Mouse (Mus musculus): Measurements from ENCODE around the gene Foxo6. TPM values are rescaled to one million over a fixed set of nuclear protein-coding genes. Genes with fewer than 3 reads are reported as not detected.

Foxo6 gene
- polyA plus RNA-seq, 1 experiment from 2014 or later, result 0.14 TPM

DNA sequence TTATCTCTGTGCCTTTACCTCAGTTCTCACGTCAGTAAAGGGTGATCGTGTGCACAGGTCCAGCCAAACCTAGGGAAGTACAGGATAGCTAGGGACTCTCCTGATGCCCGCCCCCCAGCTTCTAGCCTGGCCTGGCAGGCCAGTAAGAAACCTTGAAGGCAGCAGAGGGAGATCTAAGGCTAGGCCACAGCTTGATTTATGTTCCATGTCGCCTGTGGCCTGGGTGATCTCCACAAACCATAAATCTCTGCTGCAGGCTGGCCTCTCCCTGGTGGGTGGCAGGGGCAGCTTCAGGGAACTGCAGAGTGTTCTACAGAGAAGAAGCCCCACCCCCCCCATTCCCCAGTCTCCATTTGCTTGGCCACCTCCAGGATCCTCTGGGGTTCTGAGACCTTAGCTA, 55.2 kb downstream of the Foxo6 start:
- H3K9me3 ChIP-seq (ENCODE audit: control insufficient read depth, low read length), result no peaks in the 10 kb centered on the region
- WGBS, result 65% methylated on average over 4 of the region's 4 CpGs
- no peak overlapping the region for H3K4me2 ChIP-seq
- ATAC-seq (replicated peaks; ENCODE audit: low FRiP score) (no peak), DNase-seq (ENCODE audit: low spot score) (no peak)
- no peaks in the 10 kb centered on the region for H3K4me1 ChIP-seq (replicated peaks; ENCODE audit: control insufficient read depth, insufficient read depth, low read length)
- H3K27ac ChIP-seq (ENCODE audit: low read depth, low read length), result no peak overlapping the region
- H3K4me3 ChIP-seq (ENCODE audit: low read depth, low read length), result no peak overlapping the region
- H3K27me3 ChIP-seq (replicated peaks; ENCODE audit: control insufficient read depth, insufficient read depth, low read length), result no peaks in the 10 kb centered on the region; the same call in 1 of the 2 replicates
- H3K36me3 ChIP-seq (ENCODE audit: control insufficient read depth, insufficient read depth, low read length), result no peaks in the 10 kb centered on the region
- no peak overlapping the region for H3K9ac ChIP-seq (ENCODE audit: low read depth, low read length)

DNA sequence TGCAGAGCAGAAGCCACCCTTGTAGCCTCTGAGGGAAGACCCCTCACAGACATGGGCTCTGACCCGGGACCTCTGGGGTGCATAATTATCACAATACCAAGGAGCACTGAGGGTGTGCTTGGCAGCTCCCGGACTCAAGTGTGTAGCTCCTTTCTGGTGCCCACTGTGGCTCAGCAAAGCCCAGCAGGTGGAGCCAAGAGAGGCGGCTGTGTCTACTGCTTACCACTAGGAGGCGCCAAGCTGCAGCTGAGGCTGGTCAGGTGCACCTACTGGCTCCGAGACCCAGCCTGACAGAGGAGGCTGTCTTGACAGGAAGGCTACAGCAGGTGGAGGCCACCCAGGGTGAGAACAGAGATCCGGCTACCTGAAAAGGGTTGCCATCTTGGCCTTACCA, 56.9 kb downstream of the Foxo6 start:
- no peak overlapping the region for H3K4me2 ChIP-seq
- no peaks in the 10 kb centered on the region; the same call in 1 of the 2 replicates for H3K27me3 ChIP-seq (replicated peaks; ENCODE audit: control insufficient read depth, insufficient read depth, low read length)
- H3K4me3 ChIP-seq (ENCODE audit: low read depth, low read length), result no peak overlapping the region
- no peak overlapping the region for H3K9ac ChIP-seq (ENCODE audit: low read depth, low read length)
- no peak overlapping the region for H3K27ac ChIP-seq (ENCODE audit: low read depth, low read length)
- ATAC-seq (replicated peaks; ENCODE audit: low FRiP score), result peak; percentile 48; the same call in 1 of the 2 replicates
- H3K9me3 ChIP-seq (ENCODE audit: control insufficient read depth, low read length), result no peaks in the 10 kb centered on the region
- peak; percentile 57 for DNase-seq (ENCODE audit: low spot score)
- WGBS, result 18% methylated on average over 6 of the region's 6 CpGs
- H3K4me1 ChIP-seq (replicated peaks; ENCODE audit: control insufficient read depth, insufficient read depth, low read length), result no peaks in the 10 kb centered on the region
- no peaks in the 10 kb centered on the region for H3K36me3 ChIP-seq (ENCODE audit: control insufficient read depth, insufficient read depth, low read length)

DNA sequence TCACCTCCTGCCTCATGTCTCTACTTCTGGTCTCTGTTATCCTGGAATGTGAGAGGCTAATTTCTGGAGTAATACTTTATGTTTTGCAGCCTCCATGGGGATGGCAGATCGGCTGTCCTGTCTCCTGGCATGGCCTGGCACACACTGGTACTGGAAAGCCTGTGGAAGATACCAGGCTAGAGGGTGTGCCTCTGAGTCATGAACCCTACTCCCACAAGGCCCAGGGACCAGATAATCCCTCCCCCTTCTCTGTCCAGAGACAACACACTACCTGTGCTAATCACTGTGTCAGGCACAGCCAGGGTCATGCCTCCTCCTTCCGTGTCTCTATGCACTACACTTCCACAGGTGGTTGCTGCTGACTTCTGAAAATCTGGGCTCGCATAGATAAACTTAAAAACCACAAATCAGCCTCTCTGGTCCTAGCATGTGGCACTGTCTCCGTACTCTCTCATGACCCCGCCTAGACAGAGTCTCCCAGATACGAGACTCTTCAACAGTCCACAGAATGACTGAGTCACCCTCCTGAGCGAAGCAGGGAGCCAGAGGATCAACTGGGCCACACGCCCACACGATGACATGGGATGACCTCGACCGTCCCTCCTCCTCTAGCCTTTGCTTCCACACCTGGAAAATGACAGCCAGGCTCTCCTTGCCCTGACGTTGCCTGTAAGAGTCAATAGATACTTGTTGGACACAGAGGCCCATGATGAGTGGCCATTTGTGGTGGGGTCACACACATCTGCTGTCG, 57.5 kb downstream of the Foxo6 start:
- Histone ChIP-seq H3K4me1 (replicated peaks; ENCODE audit: control insufficient read depth, insufficient read depth, low read length) (no peaks in the 10 kb centered on the region), H3K4me3 (ENCODE audit: low read depth, low read length) (no peak overlapping the region), H3K36me3 (ENCODE audit: control insufficient read depth, insufficient read depth, low read length) (no peaks in the 10 kb centered on the region), H3K4me2 (no peak overlapping the region), H3K27ac (ENCODE audit: low read depth, low read length) (no peak overlapping the region), H3K9me3 (ENCODE audit: control insufficient read depth, low read length) (no peaks in the 10 kb centered on the region), H3K27me3 (replicated peaks; ENCODE audit: control insufficient read depth, insufficient read depth, low read length) (no peaks in the 10 kb centered on the region; the same call in 1 of the 2 replicates), H3K9ac (ENCODE audit: low read depth, low read length) (no peak overlapping the region)
- DNase-seq (ENCODE audit: low spot score) (no peak), ATAC-seq (replicated peaks; ENCODE audit: low FRiP score) (no peak)
- 62% methylated on average over 13 of the region's 13 CpGs for WGBS

DNA sequence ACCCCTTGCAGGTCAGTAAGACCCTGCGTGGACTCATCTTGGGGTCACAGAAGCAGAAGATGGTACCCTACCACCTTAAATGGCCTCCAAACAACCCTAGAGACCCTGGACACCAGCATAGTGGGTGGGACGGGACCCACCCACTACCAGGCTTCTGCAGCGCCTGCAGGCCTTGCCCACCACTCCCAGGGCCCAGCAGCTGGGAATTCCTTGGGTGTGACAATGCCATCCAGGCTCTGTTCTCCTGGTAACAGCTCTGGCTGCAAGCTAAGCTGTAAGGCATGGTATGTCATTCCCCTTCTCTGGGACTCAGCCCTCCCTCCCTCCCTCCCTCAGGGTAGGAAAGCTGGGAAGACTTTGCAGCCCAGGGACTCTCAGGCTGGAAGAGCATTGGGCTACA, 58.5 kb downstream of the Foxo6 start:
- no peaks in the 10 kb centered on the region for H3K4me1 ChIP-seq (replicated peaks; ENCODE audit: control insufficient read depth, insufficient read depth, low read length)
- no peak overlapping the region for H3K4me2 ChIP-seq
- DNase-seq (ENCODE audit: low spot score) (no peak), ATAC-seq (replicated peaks; ENCODE audit: low FRiP score) (no peak)
- 84% methylated on average over 3 of the region's 3 CpGs for WGBS
- H3K9ac ChIP-seq (ENCODE audit: low read depth, low read length), result no peak overlapping the region
- H3K36me3 ChIP-seq (ENCODE audit: control insufficient read depth, insufficient read depth, low read length), result no peaks in the 10 kb centered on the region
- no peak overlapping the region for H3K4me3 ChIP-seq (ENCODE audit: low read depth, low read length)
- H3K9me3 ChIP-seq (ENCODE audit: control insufficient read depth, low read length), result no peaks in the 10 kb centered on the region
- H3K27me3 ChIP-seq (replicated peaks; ENCODE audit: control insufficient read depth, insufficient read depth, low read length), result no peaks in the 10 kb centered on the region; the same call in 1 of the 2 replicates
- H3K27ac ChIP-seq (ENCODE audit: low read depth, low read length), result no peak overlapping the region

DNA sequence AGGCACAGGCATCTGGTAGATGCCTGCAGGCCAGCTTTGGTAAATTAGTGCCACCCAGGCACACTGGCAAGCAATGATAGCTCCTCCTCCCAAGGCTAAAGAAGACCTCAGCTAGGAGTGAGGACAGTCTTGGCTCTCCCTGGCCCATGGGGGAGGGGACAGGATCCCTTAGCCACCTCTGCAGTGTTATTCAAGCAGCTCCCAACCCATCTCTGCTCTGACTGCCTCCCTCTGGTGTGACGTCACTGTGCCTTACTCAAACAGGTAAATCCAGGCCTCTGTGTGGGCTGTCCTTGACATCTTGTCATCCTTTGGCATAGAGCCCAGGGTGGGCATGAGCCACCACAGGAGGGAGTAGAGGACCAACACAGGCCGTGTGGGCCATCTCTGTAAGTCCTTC, 59.9 kb downstream of the Foxo6 start:
- H3K4me3 ChIP-seq (ENCODE audit: low read depth, low read length), result no peak overlapping the region
- H3K9ac ChIP-seq (ENCODE audit: low read depth, low read length), result no peak overlapping the region
- no peaks in the 10 kb centered on the region for H3K4me1 ChIP-seq (replicated peaks; ENCODE audit: control insufficient read depth, insufficient read depth, low read length)
- no peaks in the 10 kb centered on the region for H3K9me3 ChIP-seq (ENCODE audit: control insufficient read depth, low read length)
- WGBS, result 53% methylated on average over 2 of the region's 2 CpGs
- no peaks in the 10 kb centered on the region for H3K36me3 ChIP-seq (ENCODE audit: control insufficient read depth, insufficient read depth, low read length)
- no peaks in the 10 kb centered on the region; the same call in 1 of the 2 replicates for H3K27me3 ChIP-seq (replicated peaks; ENCODE audit: control insufficient read depth, insufficient read depth, low read length)
- H3K27ac ChIP-seq (ENCODE audit: low read depth, low read length), result no peak overlapping the region
- DNase-seq (ENCODE audit: low spot score), result no peak
- H3K4me2 ChIP-seq, result no peak overlapping the region
- ATAC-seq (replicated peaks; ENCODE audit: low FRiP score), result no peak

DNA sequence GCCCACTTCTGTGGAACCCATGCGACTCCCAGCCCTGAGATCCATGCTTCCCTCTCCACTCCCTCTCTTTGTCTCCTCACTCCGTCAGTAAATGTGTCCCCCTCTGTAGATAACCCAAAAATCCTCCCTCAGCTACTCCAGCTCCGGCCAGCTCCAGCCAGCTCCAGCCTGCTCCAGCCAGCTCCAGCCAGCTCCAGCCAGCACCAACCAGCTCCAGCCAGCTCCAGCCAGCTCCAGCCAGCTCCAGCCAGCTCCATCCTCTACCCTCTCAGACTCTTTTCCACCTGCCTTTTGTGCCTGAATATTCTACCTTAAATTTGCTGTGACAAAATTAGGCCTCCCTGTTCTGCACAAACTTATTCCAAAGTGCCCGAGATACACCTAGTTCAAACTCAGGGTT, 60.5 kb downstream of the Foxo6 start:
- Histone ChIP-seq H3K27me3 (replicated peaks; ENCODE audit: control insufficient read depth, insufficient read depth, low read length) (no peaks in the 10 kb centered on the region; the same call in 1 of the 2 replicates), H3K9me3 (ENCODE audit: control insufficient read depth, low read length) (no peaks in the 10 kb centered on the region), H3K4me2 (no peak overlapping the region), H3K9ac (ENCODE audit: low read depth, low read length) (no peak overlapping the region), H3K27ac (ENCODE audit: low read depth, low read length) (no peak overlapping the region), H3K4me1 (replicated peaks; ENCODE audit: control insufficient read depth, insufficient read depth, low read length) (no peaks in the 10 kb centered on the region), H3K36me3 (ENCODE audit: control insufficient read depth, insufficient read depth, low read length) (no peaks in the 10 kb centered on the region), H3K4me3 (ENCODE audit: low read depth, low read length) (no peak overlapping the region)
- no peak for DNase-seq (ENCODE audit: low spot score)
- ATAC-seq (replicated peaks; ENCODE audit: low FRiP score), result no peak
- 70% methylated on average over 4 of the region's 4 CpGs for WGBS

DNA sequence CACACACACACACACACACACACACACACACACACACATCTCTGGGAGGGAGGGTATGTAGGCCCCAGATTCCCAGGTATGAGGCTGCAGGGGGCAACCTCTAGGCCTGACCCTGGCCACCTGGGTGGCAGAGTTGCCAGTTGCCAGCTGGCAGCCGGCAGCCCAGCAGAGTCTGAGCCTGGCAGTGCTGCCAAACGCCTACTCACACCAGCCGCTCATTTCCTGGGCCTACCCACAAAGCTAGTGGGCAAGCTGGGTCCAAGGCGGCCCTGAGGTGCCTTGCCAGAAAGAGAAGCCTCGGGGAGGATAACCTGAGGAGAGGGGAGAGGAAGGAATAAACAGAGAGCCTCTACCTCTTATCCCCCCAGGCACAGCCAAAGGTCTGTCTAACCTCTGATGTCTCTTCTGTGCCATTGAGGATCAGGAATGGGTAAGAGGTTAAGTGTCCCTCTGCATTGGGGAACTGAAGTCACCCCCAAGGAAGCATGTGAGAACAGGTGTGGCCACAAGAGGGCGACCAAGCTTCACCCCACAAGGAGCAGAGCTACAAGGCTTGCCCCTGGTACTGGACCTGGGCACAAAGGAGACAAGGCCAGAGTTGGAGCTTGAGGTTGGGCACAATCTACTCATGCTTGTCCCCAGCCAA, 61.9 kb downstream of the Foxo6 start:
- Histone ChIP-seq H3K36me3 (ENCODE audit: control insufficient read depth, insufficient read depth, low read length) (no peaks in the 10 kb centered on the region), H3K9me3 (ENCODE audit: control insufficient read depth, low read length) (no peaks in the 10 kb centered on the region), H3K4me3 (ENCODE audit: low read depth, low read length) (no peak overlapping the region), H3K27ac (ENCODE audit: low read depth, low read length) (no peak overlapping the region), H3K27me3 (replicated peaks; ENCODE audit: control insufficient read depth, insufficient read depth, low read length) (no peaks in the 10 kb centered on the region; the same call in 1 of the 2 replicates), H3K4me1 (replicated peaks; ENCODE audit: control insufficient read depth, insufficient read depth, low read length) (no peaks in the 10 kb centered on the region), H3K4me2 (no peak overlapping the region), H3K9ac (ENCODE audit: low read depth, low read length) (no peak overlapping the region)
- DNase-seq (ENCODE audit: low spot score) (peak; percentile 64), ATAC-seq (replicated peaks; ENCODE audit: low FRiP score) (no peak)
- WGBS, result 57% methylated on average over 6 of the region's 6 CpGs

DNA sequence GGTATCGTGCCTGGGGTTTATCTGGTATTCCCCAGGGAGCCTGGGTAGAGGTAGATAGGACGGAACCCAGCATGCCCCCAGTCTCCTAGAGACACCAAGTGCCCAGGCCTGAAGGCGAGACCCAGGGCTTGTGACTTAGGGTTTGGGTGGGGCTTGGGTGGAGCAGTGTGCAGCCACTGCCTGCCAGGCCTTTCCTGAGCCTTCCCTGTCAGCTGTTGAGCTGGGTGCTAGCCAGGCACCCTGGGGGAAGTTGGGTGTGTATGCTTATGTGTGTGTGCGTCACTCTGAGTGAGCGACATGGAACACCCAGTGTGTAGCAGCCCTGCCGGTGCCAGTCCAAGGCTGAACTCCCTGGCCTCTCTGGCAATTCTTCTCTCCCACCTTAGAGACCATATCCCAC, 63.3 kb downstream of the Foxo6 start:
- DNase-seq (ENCODE audit: low spot score) (no peak), ATAC-seq (replicated peaks; ENCODE audit: low FRiP score) (no peak)
- no peak overlapping the region for H3K27ac ChIP-seq (ENCODE audit: low read depth, low read length)
- H3K9me3 ChIP-seq (ENCODE audit: control insufficient read depth, low read length), result no peaks in the 10 kb centered on the region
- 74% methylated on average over 6 of the region's 6 CpGs for WGBS
- no peak overlapping the region for H3K4me3 ChIP-seq (ENCODE audit: low read depth, low read length)
- H3K4me2 ChIP-seq, result no peak overlapping the region
- no peaks in the 10 kb centered on the region; the same call in 1 of the 2 replicates for H3K27me3 ChIP-seq (replicated peaks; ENCODE audit: control insufficient read depth, insufficient read depth, low read length)
- no peaks in the 10 kb centered on the region for H3K36me3 ChIP-seq (ENCODE audit: control insufficient read depth, insufficient read depth, low read length)
- H3K4me1 ChIP-seq (replicated peaks; ENCODE audit: control insufficient read depth, insufficient read depth, low read length), result no peaks in the 10 kb centered on the region
- H3K9ac ChIP-seq (ENCODE audit: low read depth, low read length), result no peak overlapping the region

Measured in liver, embryonic 11.5 days (tissue).